Mouse (Mus musculus) embryonic facial prominence, embryonic 14.5 days (tissue): Measurements from ENCODE around the gene Pgbd5. TPM values are rescaled to one million over a fixed set of nuclear protein-coding genes. Genes with fewer than 3 reads are reported as not detected.
"Not testable (repeated sequence)": the region's sequence is repeated elsewhere in the genome, so short reads cannot be mapped to it uniquely, and the experiment has no call there.

Experiments used
- ATAC-seq: fragments of 200-750 bp; cut with Nextera tagmentation; 2 replicates; pipeline ENCODE4 v1.8.0; 2017; ENCODE audit warnings: low read depth, moderate number of reproducible peaks, moderate TSS enrichment
- DNase-seq: peaks from one replicate; pipeline ENCODE4 v3.0.0-alpha.2; 2015; ENCODE audit warnings: low spot score
- H3K27ac ChIP-seq: fragments of 300-500 bp; sonication (generic); replicated peaks from 2 replicates; pipeline ENCODE4 v1.5.1; 2014; ENCODE audit warnings: low read depth, mild to moderate bottlenecking, low read length, moderate library complexity
- H3K27me3 ChIP-seq: fragments of 300-500 bp; sonication (generic); replicated peaks from 2 replicates; pipeline ENCODE4 v1.6.1; 2014; ENCODE audit warnings: low read length; ENCODE audit not compliant: control insufficient read depth, insufficient read depth
- H3K36me3 ChIP-seq: fragments of 300-500 bp; sonication (generic); 2 replicates; pipeline ENCODE4 v1.6.1; 2014; ENCODE audit warnings: low read length, mixed read lengths; ENCODE audit not compliant: control insufficient read depth, insufficient read depth
- H3K4me1 ChIP-seq: fragments of 300-500 bp; sonication (generic); 2 replicates; pipeline ENCODE4 v1.6.1; 2014; ENCODE audit warnings: antibody characterized with exemption, low read length; ENCODE audit not compliant: control insufficient read depth, insufficient read depth
- H3K4me2 ChIP-seq: fragments of 300-500 bp; sonication (generic); 2 replicates; pipeline ENCODE4 v1.6.1; 2014; ENCODE audit warnings: low read depth, mild to moderate bottlenecking, low read length, moderate library complexity, mixed read lengths
- H3K4me3 ChIP-seq: fragments of 300-500 bp; sonication (generic); 2 replicates; pipeline ENCODE4 v1.5.1; 2014; ENCODE audit warnings: low read depth, mild to moderate bottlenecking, low read length
- H3K9ac ChIP-seq: fragments of 300-500 bp; sonication (generic); 2 replicates; pipeline ENCODE4 v1.6.1; 2014; ENCODE audit warnings: low read depth, mild to moderate bottlenecking, low read length, moderate library complexity, mixed read lengths
- H3K9me3 ChIP-seq: fragments of 300-500 bp; sonication (generic); 2 replicates; pipeline ENCODE4 v1.6.1; 2016; ENCODE audit warnings: low read length; ENCODE audit not compliant: control insufficient read depth
- WGBS: fragments of 180-500 bp; shearing (Covaris S2); extraction: QIAGEN DNeasy Blood & Tissue Kit; methylation state at CpG from one replicate; pipeline ENCODE4 v1.1.7; 2014; 5-methylcytosine and 5-hydroxymethylcytosine counted together
- polyA plus RNA-seq: library from polyadenylated mRNA; unstranded; fragments of >200 nt; fragmentation: Nextera tagmentation; extraction: Ambion mirVana; gene quantifications from 2 replicates; pipeline ENCODE4 v1.2.1, GENCODE M21; 2014

Pgbd5 gene
- polyA plus RNA-seq, 1 experiment from 2014 or later, result 3.3 TPM

GRCm38 (mm10) chr8:124435707-124436243 is 3.7 kb downstream of the Pgbd5 start:
- H3K27ac ChIP-seq, result no peak overlapping the region
- H3K36me3 ChIP-seq, result no peaks in the 10 kb centered on the region
- no peaks in the 10 kb centered on the region for H3K9me3 ChIP-seq
- DNase-seq (no peak), ATAC-seq (no peak)
- no peak overlapping the region for H3K4me3 ChIP-seq
- 63% methylated on average over 10 of the region's 10 CpGs for WGBS
- no peak overlapping the region for H3K9ac ChIP-seq
- H3K4me2 ChIP-seq, result no peak overlapping the region
- H3K27me3 ChIP-seq, result peaks cover 17% of the 10 kb centered on the region
- H3K4me1 ChIP-seq, result peaks cover 7% of the 10 kb centered on the region; the same call in 1 of the 2 replicates

GRCm38 (mm10) chr8:124435170-124435569 is 4.3 kb downstream of the Pgbd5 start:
- 52% methylated on average over 4 of the region's 4 CpGs for WGBS

GRCm38 (mm10) chr8:124434126-124434790 is 5.2 kb downstream of the Pgbd5 start:
- no peaks in the 10 kb centered on the region for H3K9me3 ChIP-seq
- peak overlapping the region; percentile 66 for H3K9ac ChIP-seq
- peak overlapping the region; percentile 97 for H3K4me2 ChIP-seq
- 0% methylated on average over 19 of the region's 101 CpGs for WGBS
- DNase-seq (peak; percentile 99), ATAC-seq (peak; percentile 99)
- H3K27me3 ChIP-seq, result peaks cover 17% of the 10 kb centered on the region
- H3K36me3 ChIP-seq, result no peaks in the 10 kb centered on the region
- H3K27ac ChIP-seq, result no peak overlapping the region
- peaks cover 12% of the 10 kb centered on the region for H3K4me1 ChIP-seq
- peak overlapping the region; percentile 59 for H3K4me3 ChIP-seq

More at GRCm38 (mm10) chr8:124435170-124435569, 4.3 kb downstream of the Pgbd5 start:
- ATAC-seq, result no peak
- peaks cover 17% of the 10 kb centered on the region for H3K27me3 ChIP-seq
- H3K9me3 ChIP-seq, result no peaks in the 10 kb centered on the region
- H3K9ac ChIP-seq, result no peak overlapping the region
- H3K4me1 ChIP-seq, result peaks cover 8% of the 10 kb centered on the region; the same call in 1 of the 2 replicates
- no peak overlapping the region for H3K27ac ChIP-seq
- H3K4me2 ChIP-seq, result no peak overlapping the region
- no peak for DNase-seq
- H3K4me3 ChIP-seq, result no peak overlapping the region
- H3K36me3 ChIP-seq, result no peaks in the 10 kb centered on the region

- H3K9ac ChIP-seq, result peak overlapping the region; percentile 66
- ATAC-seq (peak; percentile 42; the same call in 1 of the 2 replicates), DNase-seq (no peak)
- H3K9me3 ChIP-seq, result no peaks in the 10 kb centered on the region
- 2% methylated on average over 18 of the region's 56 CpGs for WGBS
- peak overlapping the region; percentile 59 for H3K4me3 ChIP-seq
- no peaks in the 10 kb centered on the region for H3K36me3 ChIP-seq
- H3K4me1 ChIP-seq, result peaks cover 14% of the 10 kb centered on the region
- H3K27me3 ChIP-seq, result peaks cover 17% of the 10 kb centered on the region
- H3K27ac ChIP-seq, result no peak overlapping the region
- H3K4me2 ChIP-seq, result peak overlapping the region; percentile 97
Observed at GRCm38 (mm10) chr8:124433451-124434125, 5.9 kb downstream of the Pgbd5 start.

- H3K4me2 ChIP-seq, result no peak overlapping the region
- H3K27me3 ChIP-seq, result peaks cover 17% of the 10 kb centered on the region
- peaks cover 14% of the 10 kb centered on the region for H3K4me1 ChIP-seq
- WGBS, result 48% methylated on average over 6 of the region's 6 CpGs
- H3K27ac ChIP-seq, result no peak overlapping the region
- no peak for ATAC-seq
- H3K9ac ChIP-seq, result no peak overlapping the region
- H3K36me3 ChIP-seq, result no peaks in the 10 kb centered on the region
- no peak overlapping the region for H3K4me3 ChIP-seq
- H3K9me3 ChIP-seq, result no peaks in the 10 kb centered on the region
- no peak for DNase-seq
Observed at GRCm38 (mm10) chr8:124430881-124431280, 8.6 kb downstream of the Pgbd5 start.

GRCm38 (mm10) chr8:124429417-124429816 is 10.0 kb downstream of the Pgbd5 start:
- Histone ChIP-seq H3K4me2 (no peak overlapping the region), H3K27ac (no peak overlapping the region), H3K27me3 (peaks cover 17% of the 10 kb centered on the region), H3K4me1 (peaks cover 14% of the 10 kb centered on the region), H3K9ac (no peak overlapping the region), H3K9me3 (no peaks in the 10 kb centered on the region), H3K4me3 (no peak overlapping the region), H3K36me3 (no peaks in the 10 kb centered on the region)
- no peak for ATAC-seq
- peak; percentile 54 for DNase-seq
- WGBS, result 30% methylated on average over 6 of the region's 6 CpGs

- ATAC-seq, H3K9me3 ChIP-seq, DNase-seq, H3K4me2 ChIP-seq, H3K27ac ChIP-seq, H3K36me3 ChIP-seq, H3K9ac ChIP-seq, H3K4me3 ChIP-seq: not testable (repeated sequence)
- H3K4me1 ChIP-seq, result peaks cover 13% of the 10 kb centered on the region
- WGBS, result 53% methylated on average over 2 of the region's 2 CpGs
- H3K27me3 ChIP-seq, result peaks cover 16% of the 10 kb centered on the region
Observed at GRCm38 (mm10) chr8:124428721-124429120, 10.7 kb downstream of the Pgbd5 start.

- Histone ChIP-seq H3K9me3 (no peaks in the 10 kb centered on the region), H3K4me3 (no peak overlapping the region), H3K36me3 (no peaks in the 10 kb centered on the region), H3K4me2 (no peak overlapping the region), H3K4me1 (no peaks in the 10 kb centered on the region), H3K27me3 (no peaks in the 10 kb centered on the region), H3K9ac (no peak overlapping the region), H3K27ac (no peak overlapping the region)
- 37% methylated on average over 8 of the region's 8 CpGs for WGBS
- DNase-seq, result no peak
- no peak for ATAC-seq
Observed at GRCm38 (mm10) chr8:124421413-124421812, 18.0 kb downstream of the Pgbd5 start.
